Mouse (Mus musculus) embryo, embryonic 11.5 days (tissue): Measurements from ENCODE around the gene Spsb1.

ENCODE experiments used
- DNase-seq: peaks from one replicate; pipeline ENCODE4 v3.0.0-alpha.2; 2012; ENCODE audit warnings: low read depth, low spot score

Gene Spsb1

GRCm38 (mm10) chr4:149952201-149952600, 2.6 kb downstream of the Spsb1 start:
- no peak for DNase-seq

DNA sequence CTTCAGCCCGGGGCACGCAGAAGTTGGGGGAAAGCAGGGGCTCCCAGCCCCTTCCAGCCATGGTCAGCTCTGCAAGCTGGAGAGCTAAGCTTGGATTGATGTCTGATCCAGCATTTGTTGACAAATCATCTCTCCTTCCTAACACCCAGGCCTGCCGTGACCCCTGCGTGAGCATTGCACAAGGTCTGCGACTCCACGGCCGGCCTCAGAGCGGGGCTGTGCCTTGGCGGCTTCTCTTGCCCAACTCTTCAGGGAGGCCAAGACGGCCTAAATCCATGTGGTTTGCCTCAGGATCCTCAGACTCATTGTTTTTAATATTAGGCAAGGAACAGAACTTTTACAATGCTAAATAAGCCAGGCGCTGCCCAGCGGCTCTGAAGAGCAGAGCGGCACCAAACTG, 3.6 kb downstream of the Spsb1 start:
- DNase-seq = no peak

GRCm38 (mm10) chr4:149949691-149950090, 5.2 kb downstream of the Spsb1 start:
- no peak for DNase-seq

GRCm38 (mm10) chr4:149948119-149948518, 6.7 kb downstream of the Spsb1 start:
- no peak for DNase-seq

- DNase-seq = no peak
These were observed 7.4 kb downstream of the Spsb1 start for GRCm38 (mm10) chr4:149947396-149947795.

- DNase-seq = no peak
These were observed 9.6 kb downstream of the Spsb1 start for GRCm38 (mm10) chr4:149945194-149945593.

GRCm38 (mm10) chr4:149944214-149944613, 10.6 kb downstream of the Spsb1 start:
- DNase-seq = no peak

GRCm38 (mm10) chr4:149942831-149943741, 11.8 kb downstream of the Spsb1 start:
- no peak for DNase-seq

GRCm38 (mm10) chr4:149941067-149941755, 13.6 kb downstream of the Spsb1 start:
- no peak for DNase-seq

DNA sequence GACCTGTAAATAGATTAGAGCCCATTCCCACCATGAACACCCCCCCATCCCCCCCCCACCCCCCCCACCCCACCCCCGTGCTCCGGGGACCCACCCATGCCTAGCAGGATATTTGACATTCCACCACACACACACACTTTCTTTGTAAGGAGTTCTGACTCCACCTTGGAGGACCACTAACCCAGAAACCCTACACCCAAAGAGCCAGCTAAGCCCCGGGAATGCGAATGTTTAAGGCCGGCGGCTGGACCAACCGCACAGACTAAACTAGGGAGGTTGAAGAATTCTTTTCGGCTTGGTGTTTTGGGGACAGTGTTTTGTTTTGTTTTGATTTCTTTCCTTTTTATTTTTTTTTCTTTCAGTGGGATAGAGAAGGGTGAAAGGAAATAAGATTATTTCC, 16.1 kb downstream of the Spsb1 start:
- no peak for DNase-seq

- no peak for DNase-seq
These were observed 17.9 kb downstream of the Spsb1 start for GRCm38 (mm10) chr4:149936921-149937320.

DNA sequence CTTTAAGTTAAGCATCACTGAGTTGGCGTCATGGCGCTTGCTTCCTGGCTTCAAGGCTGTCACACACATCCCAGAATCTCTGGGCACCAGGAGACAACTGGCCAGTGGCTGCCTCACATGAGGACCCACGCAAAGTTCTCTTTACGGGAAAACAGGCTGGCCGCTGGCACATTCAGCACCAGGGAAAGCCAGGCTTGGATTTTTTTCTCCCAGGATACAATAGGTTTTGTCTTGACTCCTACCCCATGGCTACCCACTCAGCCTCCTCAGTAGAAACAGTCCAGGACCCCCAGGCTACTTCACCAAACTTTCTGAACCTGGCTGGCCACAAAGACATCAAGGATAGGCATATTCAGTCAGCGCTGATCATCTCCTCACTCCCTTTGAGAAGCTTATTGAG, 19.4 kb downstream of the Spsb1 start:
- DNase-seq = no peak

DNA sequence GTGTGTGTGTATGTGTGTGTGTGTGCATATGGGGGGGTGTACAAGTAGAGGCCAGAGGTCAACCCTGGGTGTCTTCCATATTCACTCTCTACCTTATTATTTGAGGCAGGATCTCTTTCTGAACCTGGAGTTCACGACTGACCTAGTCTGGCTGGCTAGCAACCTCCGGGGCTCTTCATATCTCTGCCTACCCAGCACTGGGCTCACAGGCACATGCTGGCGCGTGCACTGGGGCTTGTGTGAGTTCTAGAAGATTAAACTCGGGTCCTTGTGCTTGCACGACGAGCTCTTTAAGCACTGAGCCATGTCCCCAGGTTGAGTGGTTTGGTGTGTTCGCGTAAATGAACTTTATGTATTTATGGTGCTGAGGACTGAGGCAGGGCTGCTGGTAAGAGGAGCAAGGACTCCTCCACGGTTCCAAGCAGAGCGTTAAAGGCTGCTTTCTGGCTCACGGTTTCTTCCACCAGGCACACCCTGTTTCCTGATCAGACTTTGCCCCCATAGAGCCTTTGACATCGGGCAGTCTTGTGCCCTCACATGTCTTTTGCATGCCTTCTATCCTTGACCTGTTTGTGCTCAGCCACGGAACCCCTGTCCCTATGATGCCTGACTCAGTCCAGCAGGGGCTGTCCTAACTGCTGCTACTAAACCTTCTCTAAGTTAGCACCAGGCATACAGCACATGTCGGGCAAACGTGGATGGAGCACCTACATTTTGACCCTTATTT, 21.2 kb downstream of the Spsb1 start:
- DNase-seq = no peak

GRCm38 (mm10) chr4:149933025-149933424, 21.8 kb downstream of the Spsb1 start:
- DNase-seq = no peak

- DNase-seq = no peak
These were observed 22.6 kb downstream of the Spsb1 start for GRCm38 (mm10) chr4:149932108-149932815.

DNA sequence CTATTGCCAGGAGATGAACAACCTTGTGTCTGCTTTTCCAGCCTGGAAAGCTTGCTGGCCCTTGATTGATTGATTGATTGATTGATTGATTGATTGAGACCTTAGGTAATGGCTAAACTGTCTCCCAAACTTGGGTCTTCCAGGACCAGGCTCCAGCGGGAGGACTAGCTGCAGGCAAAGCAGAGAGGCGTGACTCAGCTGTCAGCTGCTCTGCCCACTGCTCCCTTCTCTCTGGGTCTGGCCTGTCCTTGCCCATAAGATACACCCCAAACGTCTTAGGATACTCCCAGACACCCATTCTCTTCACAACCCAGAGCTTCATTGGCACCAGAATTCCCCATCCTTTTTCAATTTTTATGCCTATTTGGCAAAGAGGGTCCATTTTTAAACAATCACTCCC, 24.1 kb downstream of the Spsb1 start:
- DNase-seq = no peak

GRCm38 (mm10) chr4:149923014-149923413, 31.8 kb downstream of the Spsb1 start:
- no peak for DNase-seq

GRCm38 (mm10) chr4:149922121-149922718, 32.6 kb downstream of the Spsb1 start:
- peak; percentile 50 for DNase-seq

GRCm38 (mm10) chr4:149920886-149921285, 34.0 kb downstream of the Spsb1 start:
- DNase-seq = no peak

- DNase-seq = no peak
These were observed 36.3 kb downstream of the Spsb1 start for GRCm38 (mm10) chr4:149918455-149919070.

DNA sequence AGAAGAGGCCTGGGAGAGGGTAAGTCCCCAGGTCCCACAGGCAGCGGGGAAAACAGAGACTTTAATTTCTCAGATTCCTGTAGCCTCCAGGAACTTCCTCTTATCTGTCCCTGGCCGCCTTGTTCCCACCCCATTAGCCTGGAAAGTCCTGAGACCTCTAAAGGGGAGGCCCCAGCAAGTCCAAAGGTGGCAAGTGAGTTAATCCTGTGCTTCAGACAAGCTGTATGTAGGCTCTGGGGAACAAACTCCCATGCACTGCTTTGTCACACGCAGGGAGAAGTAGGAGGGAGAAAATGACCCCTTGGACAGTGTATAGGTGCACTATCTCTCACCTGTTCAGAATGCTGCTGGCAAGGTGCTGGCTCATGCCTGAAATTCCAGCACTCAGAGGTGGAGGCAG, 38.0 kb downstream of the Spsb1 start:
- no peak for DNase-seq
